Mouse (Mus musculus) thymus, adult 18-20 months (tissue): ENCODE data around the gene Crp.

ENCODE experiments used
- DNase-seq, 2 experiments: peaks; one replicate each; pipeline ENCODE4 v3.0.0; 2022; ENCODE audit warnings: mixed read lengths in 2 of 2

Gene Crp

GRCm38 (mm10) chr1:172751241-172751640, 53.4 kb downstream of the Crp start:
- DNase-seq: no peak

- no peak for DNase-seq
Measured at GRCm38 (mm10) chr1:172755151-172755550, 57.3 kb downstream of the Crp start.

DNA sequence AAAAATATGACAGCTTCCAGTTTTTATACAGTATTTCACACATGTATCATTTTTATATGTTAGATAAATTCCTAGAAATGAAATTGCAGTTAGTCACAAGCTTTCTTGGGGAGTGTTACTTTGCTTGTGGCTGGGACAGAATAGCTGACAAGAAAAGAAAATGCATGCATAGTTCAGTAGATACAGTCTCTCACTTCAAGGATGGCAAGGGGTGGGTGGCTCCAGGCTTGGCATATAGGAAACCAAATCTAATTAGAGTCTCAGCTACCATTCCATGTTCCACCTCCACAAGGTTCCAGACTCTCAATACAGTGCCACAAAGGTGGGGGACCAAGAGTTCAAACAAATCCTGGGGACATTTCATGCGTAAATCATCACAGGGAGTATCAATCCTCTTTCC, 61.7 kb downstream of the Crp start:
- no peak for DNase-seq

GRCm38 (mm10) chr1:172779195-172779594, 81.3 kb downstream of the Crp start:
- no peak for DNase-seq

DNA sequence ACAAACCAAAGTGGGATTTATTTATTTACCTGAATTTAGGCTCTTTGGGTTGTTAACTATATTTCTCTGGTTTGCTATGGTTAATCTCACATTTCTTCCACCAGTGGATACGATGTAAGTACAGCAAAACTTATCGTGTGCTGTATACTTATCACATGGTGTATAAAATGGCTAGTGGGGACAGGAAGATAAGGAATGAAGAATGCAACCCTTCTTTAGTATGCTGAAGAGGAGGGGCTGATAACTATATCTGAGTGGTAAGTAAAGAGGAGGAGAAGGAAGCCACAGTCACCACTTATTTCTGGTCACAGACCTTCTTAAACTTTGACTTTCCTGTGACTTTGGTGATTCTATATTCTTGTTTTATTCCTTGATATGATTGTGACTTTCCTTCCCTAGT, 87.5 kb downstream of the Crp start:
- no peak for DNase-seq

GRCm38 (mm10) chr1:172785886-172786285, 88.0 kb downstream of the Crp start:
- no peak for DNase-seq

GRCm38 (mm10) chr1:172828975-172829374, 131.1 kb downstream of the Crp start:
- DNase-seq: no peak

DNA sequence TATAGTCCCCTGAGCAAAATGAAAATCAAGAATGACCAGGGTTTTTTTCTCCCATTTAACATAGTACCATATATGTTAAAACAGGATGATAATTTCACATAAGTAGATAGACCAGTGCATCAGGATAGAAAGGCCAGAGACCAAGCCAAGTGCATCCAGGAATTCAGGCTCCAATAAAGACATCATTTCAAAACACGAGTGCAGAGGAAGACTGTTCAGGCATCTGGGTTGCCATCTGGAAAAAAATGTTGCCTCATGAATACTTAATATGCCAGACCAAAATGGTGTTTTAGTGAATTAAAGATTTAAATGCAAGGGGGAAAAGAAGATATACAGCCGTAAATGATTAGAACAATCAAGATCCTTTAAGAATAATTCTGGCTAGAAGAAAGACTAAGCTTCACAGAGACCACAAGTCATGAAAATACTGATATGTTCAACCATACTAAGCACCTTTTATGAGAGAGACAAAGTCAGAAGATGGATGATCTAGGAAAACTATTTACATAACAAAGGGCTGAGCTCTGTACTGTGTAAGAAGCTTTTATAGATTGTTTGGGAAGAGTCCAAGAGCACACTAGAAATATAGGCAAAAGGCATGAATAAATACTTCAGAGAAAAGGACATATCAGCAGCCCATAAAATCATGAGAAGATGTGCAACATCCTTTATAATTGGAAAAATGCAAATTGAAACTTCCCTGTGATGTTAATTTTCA, 149.3 kb downstream of the Crp start:
- no peak for DNase-seq

DNA sequence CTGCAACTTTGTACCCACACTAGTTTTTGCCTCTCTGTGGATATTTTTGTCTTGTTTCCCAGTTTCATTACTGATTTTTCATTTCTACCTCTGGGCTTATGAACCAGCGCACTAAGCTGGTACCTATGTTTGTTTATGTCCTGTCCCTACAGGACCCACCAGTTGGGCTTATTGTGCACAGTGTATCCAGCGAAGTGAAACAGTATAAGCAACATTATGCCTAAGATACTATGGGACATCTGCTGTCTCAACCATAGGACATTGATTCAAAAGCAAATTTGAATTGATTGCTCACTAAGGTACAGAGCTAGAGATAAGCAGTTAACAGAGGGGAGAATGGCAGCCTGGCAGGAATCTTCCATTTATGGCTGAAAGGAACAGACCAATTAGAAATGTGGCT, 150.3 kb downstream of the Crp start:
- DNase-seq: no peak

DNA sequence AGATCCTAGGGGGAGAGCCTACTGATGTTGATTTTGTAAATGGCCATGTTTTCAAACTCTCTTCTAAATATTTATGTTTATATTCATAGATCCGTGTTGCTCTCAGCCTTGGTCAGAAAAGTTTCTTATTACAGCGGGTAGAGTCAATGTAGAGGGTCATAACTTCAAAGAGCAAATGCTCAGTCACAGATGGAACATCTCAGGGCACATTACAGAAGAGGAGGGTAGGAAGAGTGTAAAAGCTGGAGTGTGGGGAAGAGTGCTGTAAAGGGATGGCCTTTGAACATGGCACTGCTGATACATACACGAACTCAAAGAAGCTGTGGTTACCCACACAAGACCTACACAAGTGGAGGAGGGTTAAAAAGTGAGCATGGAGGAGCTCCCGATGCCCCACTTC, 177.4 kb downstream of the Crp start:
- no peak for DNase-seq

- no peak for DNase-seq
Measured at GRCm38 (mm10) chr1:172876675-172877074, 178.8 kb downstream of the Crp start.
